Mouse (Mus musculus) Muller cell, postnatal 12 days (primary cell): ENCODE data around the gene Arap2.

ENCODE experiments used
- DNase-seq: peaks from one replicate; pipeline ENCODE4 v3.0.0-alpha.2; 2015; ENCODE audit errors: inconsistent ontology term

Gene Arap2

DNA sequence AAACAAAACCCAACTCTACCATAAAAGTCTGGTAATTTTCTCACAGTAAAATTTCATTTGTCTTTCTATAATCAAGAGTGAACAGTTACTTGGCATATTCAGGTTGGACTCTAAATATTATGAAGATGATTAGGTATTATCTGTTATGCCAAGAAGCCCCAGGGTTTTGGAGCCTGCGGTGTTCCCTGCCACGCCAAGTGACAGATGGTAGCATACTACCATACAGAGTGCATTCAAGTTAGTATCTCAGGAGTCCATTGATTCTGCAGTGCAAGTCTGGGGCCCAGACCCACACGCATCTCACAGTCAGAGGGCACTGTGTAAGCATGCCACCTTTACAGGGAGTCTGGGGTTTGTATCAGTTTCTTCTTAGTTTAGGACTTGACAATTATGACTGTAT, 129.6 kb downstream of the Arap2 start:
- no peak for DNase-seq

GRCm38 (mm10) chr5:62628901-62629300, 137.1 kb downstream of the Arap2 start:
- DNase-seq: no peak

DNA sequence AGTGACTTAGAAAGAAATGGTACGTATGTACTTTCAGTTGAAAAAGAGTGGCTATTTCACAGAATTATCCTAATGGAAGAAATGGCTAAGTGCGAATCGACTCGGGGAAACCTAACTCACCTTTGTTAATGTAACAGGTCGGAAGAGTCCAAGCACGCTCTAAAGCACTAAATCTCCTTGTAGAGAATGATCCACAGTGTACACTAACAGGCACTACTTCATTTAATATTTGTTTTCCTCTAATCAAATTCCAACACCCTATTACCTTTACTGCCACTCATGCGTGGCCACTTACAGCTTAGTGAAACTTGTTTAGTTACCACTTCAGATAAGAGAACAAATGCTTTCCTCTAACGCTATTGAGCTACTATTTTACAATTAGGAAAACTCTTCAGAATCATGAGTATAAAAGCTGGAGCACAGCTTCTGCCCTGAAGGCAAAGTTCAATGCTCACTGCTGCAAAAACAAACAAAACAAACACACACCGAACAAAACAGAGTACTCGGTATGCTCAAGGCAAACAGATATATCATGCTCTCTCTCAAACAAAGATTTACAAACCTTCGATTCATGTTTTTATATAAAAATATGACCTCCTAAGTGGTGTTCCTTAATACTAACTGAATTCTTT, 143.0 kb downstream of the Arap2 start:
- no peak for DNase-seq

DNA sequence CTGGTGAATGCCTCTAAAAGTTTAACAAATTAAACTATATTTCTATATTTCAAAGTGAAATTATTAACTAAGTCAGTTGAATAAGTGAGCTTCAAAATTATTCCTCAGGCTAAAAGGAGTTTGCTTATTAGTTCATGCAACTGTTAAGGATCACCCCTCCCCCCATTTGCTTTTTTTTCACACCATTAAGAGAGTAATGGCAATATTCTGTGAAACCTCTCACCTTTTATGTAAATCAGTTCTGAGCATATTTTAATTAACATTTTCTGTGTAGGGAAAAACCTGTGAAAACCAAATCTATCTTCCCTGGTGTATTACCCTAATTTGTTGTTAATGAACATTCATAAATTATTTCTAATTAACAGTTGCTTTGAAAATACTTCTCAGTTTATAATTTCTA, 147.7 kb downstream of the Arap2 start:
- DNase-seq: no peak

DNA sequence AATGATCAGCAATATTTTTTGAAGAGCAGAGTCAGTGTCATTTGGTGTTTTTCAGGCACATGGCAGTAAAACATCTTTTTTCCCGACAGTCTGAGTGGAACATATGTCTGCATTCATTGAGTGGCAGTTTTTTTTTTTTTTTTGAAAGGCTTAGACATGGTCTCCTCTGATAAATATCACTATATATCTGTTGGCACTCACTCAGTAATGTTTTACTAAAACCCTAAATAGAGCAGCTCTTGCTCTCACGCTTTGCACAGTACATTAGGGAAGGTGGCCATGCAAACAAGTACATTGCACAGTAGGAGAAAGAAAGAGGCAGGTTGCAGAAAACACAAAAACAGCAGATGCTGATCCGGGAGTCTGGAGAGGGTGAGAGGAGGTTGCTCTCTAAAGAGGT, 154.0 kb downstream of the Arap2 start:
- no peak for DNase-seq

DNA sequence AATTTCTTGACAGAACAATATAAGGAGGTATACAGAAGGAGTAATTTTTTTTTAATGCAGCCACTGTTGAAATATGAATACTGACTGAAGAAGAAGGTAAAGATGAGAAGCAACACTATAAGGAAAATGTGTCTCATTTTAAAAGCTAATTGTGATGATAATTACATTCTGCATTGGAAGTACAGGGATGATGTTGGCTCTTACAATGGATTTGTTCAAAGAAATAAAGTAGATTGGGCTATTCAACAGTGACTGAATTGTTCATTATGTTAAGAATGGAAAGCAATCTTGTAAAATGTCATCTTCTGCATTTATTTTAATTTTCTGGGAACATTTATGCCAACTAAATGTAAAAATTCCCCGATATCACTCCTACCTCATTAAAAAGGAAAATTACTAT, 178.6 kb downstream of the Arap2 start:
- DNase-seq: no peak

DNA sequence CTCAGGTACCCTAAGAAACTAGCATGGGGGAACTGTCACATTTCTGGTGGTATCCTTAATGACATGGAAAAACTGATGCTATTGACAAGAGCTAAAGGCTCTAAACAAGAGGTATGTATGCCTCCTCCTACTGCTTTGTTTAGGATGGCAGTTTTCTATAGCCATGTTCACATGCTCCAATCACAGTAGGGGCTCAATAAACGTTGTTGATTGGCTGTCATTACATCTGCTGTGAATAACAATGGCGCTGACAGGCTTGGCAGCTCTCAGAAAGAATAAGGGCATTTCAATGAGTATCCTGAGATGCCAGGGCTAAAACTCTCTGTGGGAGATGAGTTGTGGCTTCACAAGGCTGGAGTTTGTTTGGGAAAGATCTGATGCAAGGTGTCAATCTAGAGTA, 183.3 kb downstream of the Arap2 start:
- DNase-seq: no peak

DNA sequence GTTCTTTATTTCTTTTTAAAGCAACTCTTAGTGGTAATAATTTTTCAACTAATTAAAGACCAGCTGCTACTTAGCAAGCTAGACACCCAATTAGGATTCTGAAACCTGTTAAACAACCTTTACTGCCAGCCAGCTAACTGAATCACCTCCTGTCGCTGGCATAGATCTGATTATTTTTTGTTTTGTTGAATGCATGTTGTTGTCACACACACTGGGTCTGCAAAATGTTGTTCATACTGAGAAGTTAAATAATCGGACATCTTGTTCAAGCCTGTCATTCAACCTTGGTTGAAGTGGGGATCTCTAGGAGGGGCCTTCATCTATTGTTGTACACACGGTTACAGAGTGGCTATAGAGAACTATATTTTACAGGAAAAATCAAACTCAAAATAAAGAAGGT, 184.3 kb downstream of the Arap2 start:
- DNase-seq: no peak

DNA sequence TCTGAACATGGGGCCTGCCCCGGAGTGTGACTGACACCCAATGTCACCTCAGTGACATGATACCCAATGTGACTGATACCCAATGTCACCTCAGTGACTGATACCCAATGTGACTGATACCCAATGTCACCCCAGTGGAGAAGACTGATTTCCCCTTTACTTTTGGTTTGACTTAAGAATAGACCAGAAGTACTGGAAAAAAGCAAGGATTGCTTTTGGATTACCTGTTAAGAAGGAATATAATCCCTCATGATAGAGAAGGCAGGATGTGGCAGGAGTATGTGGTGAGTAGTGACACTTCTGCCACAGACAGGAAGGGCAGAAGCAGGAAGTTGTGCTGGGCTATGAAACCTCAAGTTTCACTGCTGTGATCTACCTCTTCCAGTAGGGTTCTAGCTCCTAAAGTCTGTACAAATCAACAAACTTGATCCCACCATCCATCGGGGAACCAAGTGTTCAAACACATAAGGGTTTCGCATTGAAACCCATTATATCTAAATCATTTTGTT, 191.6 kb downstream of the Arap2 start:
- no peak for DNase-seq
